Mouse (Mus musculus): ENCODE data around the gene Dner. TPM values are rescaled to one million over a fixed set of nuclear protein-coding genes. Genes with fewer than 3 reads are reported as not detected.

Dner gene
- total and polyA plus RNA-seq, 2 experiments: not detected

DNA sequence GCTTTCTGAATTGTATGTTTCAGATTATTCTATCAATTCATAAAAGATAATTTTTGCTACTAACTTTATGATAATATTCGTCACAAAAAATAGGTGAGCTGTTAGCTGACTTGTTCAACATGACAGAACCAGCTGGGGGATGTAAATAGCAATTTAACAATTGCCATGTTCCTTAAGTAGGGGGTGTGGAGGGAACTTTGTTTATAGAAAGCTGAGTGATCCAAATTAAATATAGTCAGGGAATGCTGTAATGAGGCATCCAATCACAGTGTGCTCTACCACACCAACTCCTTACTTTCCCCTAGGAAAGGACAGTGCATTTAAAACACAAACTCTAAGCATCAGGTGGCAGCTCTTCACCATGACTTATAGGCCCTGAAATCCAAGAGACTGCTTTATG lies 313.3 kb downstream of the Dner start:
- Histone ChIP-seq H3K27ac (replicated peaks; ENCODE audit: insufficient read depth, low read depth, low read length) (no peak overlapping the region), H3K4me1 (ENCODE audit: control insufficient read depth, insufficient read depth, low read length) (no peaks in the 10 kb centered on the region), H3K36me3 (ENCODE audit: control insufficient read depth, insufficient read depth, low read length) (no peaks in the 10 kb centered on the region), H3K27me3 (ENCODE audit: control insufficient read depth, insufficient read depth, low read length) (no peaks in the 10 kb centered on the region), H3K9ac (ENCODE audit: low read depth, low read length) (no peak overlapping the region), H3K79me2 (ENCODE audit: control insufficient read depth, insufficient read depth, low read length) (no peaks in the 10 kb centered on the region), H3K4me3 (ENCODE audit: insufficient read depth, low read depth, low read length) (no peak overlapping the region)
- no peak for DNase-seq (ENCODE audit: extremely low read depth, low read depth, low spot score)
- TF ChIP-seq CTCF (IDR thresholded peaks at IDR 0.05; ENCODE audit: low read depth, low read length): no peak
- TF ChIP-seq POLR2A (IDR thresholded peaks at IDR 0.05; ENCODE audit: extremely low read depth, insufficient read depth, low read length): no peak
- WGBS: 84% methylated on average over 1 of the region's 1 CpGs

DNA sequence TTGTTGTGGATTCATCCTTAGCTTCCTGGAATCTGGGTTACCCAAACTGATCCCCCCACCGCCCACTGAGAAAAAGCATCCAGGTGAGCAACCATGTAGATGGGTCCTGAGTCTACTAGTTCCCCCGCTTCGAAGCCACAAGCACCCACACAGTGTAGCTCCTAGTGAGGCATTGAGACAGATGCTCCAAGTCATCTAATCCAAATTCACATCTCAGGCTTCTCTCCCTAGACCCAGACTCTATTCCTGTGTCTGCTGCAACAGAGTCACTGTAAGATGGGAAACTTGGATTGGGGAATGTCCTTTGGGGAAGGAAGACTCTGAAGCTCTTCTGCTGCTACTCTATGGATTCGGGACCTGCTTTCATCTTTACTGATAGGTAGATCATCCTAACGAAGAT lies 314.0 kb downstream of the Dner start:
- H3K27me3 ChIP-seq (ENCODE audit: control insufficient read depth, insufficient read depth, low read length): no peaks in the 10 kb centered on the region
- no peaks in the 10 kb centered on the region for H3K36me3 ChIP-seq (ENCODE audit: control insufficient read depth, insufficient read depth, low read length)
- no peak for TF ChIP-seq POLR2A (IDR thresholded peaks at IDR 0.05; ENCODE audit: extremely low read depth, insufficient read depth, low read length)
- TF ChIP-seq CTCF (IDR thresholded peaks at IDR 0.05; ENCODE audit: low read depth, low read length): no peak
- no peaks in the 10 kb centered on the region for H3K4me1 ChIP-seq (ENCODE audit: control insufficient read depth, insufficient read depth, low read length)
- no peak overlapping the region for H3K9ac ChIP-seq (ENCODE audit: low read depth, low read length)
- no peak overlapping the region for H3K4me3 ChIP-seq (ENCODE audit: insufficient read depth, low read depth, low read length)
- no peak for DNase-seq (ENCODE audit: extremely low read depth, low read depth, low spot score)
- 94% methylated on average over 5 of the region's 5 CpGs for WGBS
- no peaks in the 10 kb centered on the region for H3K79me2 ChIP-seq (ENCODE audit: control insufficient read depth, insufficient read depth, low read length)
- H3K27ac ChIP-seq (replicated peaks; ENCODE audit: insufficient read depth, low read depth, low read length): no peak overlapping the region

DNA sequence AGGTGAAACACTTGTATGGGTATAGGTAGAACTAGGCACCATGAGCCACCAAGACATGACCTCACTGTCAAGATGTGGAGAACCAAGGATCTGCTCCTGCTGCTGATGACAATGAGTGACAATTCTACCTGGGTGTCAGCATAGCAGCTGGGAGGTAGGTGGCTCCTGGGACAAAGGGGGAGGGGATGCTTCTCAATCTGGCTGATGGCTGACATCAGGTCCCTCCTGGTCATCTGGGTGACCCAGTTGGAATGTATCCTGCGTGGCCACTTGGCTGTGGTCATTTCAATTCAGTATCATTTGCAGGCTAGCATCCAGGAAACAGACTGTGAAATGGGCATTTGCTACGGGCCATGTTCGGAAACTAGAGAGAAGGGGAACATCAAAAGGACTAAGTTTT lies 315.1 kb downstream of the Dner start:
- 46% methylated on average over 3 of the region's 3 CpGs for WGBS
- Histone ChIP-seq H3K9ac (ENCODE audit: low read depth, low read length) (no peak overlapping the region), H3K4me3 (ENCODE audit: insufficient read depth, low read depth, low read length) (no peak overlapping the region)

DNA sequence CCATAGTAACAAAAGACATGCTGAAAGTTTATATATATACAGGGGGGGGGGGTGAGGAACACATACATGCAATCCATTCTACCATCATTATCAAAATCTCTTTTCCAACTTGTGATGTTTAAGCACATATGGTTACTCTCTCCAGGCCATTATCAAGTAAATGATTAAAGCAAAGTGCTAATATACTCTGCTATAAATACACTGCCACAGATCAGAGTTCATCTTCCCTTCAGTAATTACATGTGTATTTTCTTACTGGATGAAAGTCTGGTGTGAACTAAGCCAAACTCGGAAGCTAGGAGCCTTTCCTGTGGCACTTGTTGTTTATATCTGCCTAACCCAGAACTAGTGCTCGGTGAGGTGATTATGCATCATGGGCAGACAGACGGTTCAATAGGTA lies 328.3 kb downstream of the Dner start:
- 49% methylated on average over 3 of the region's 3 CpGs for WGBS

More for the DNA sequence above, 315.1 kb downstream of the Dner start:
- peak; percentile 47 for DNase-seq (ENCODE audit: extremely low read depth, low read depth, low spot score)
- Histone ChIP-seq H3K27me3 (ENCODE audit: control insufficient read depth, insufficient read depth, low read length) (no peaks in the 10 kb centered on the region), H3K4me1 (ENCODE audit: control insufficient read depth, insufficient read depth, low read length) (no peaks in the 10 kb centered on the region), H3K79me2 (ENCODE audit: control insufficient read depth, insufficient read depth, low read length) (no peaks in the 10 kb centered on the region), H3K27ac (replicated peaks; ENCODE audit: insufficient read depth, low read depth, low read length) (no peak overlapping the region), H3K36me3 (ENCODE audit: control insufficient read depth, insufficient read depth, low read length) (no peaks in the 10 kb centered on the region)
- TF ChIP-seq CTCF (IDR thresholded peaks at IDR 0.05; ENCODE audit: low read depth, low read length) (no peak), POLR2A (IDR thresholded peaks at IDR 0.05; ENCODE audit: extremely low read depth, insufficient read depth, low read length) (no peak)

DNA sequence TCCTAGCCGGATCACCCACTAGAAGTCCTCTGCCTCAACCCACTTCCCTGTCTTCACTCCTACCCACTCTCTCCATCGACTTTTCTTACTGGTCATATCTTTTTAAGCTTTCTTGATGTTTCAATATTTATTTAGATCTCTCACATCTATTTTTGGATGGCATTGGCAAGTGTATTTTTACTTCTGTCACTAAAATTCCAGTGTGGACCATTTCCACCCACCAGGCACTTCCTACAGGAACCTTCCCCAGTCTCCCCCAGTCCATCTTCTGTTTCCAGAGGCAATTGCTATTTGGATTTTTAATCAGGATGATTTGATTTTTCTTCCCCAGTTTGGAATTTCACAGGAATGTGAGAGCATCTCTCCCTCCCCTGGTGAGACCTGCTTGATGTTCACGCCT lies 329.5 kb downstream of the Dner start:
- H3K9ac ChIP-seq (ENCODE audit: low read depth, low read length): no peak overlapping the region
- no peaks in the 10 kb centered on the region for H3K79me2 ChIP-seq (ENCODE audit: control insufficient read depth, insufficient read depth, low read length)
- WGBS: 77% methylated on average over 3 of the region's 3 CpGs
- peaks cover 8% of the 10 kb centered on the region for H3K4me1 ChIP-seq (ENCODE audit: control insufficient read depth, insufficient read depth, low read length)
- DNase-seq (ENCODE audit: extremely low read depth, low read depth, low spot score): no peak
- TF ChIP-seq POLR2A (IDR thresholded peaks at IDR 0.05; ENCODE audit: extremely low read depth, insufficient read depth, low read length) (no peak), CTCF (IDR thresholded peaks at IDR 0.05; ENCODE audit: low read depth, low read length) (no peak)
- H3K4me3 ChIP-seq (ENCODE audit: insufficient read depth, low read depth, low read length): no peak overlapping the region
- no peaks in the 10 kb centered on the region for H3K27me3 ChIP-seq (ENCODE audit: control insufficient read depth, insufficient read depth, low read length)
- H3K27ac ChIP-seq (replicated peaks; ENCODE audit: insufficient read depth, low read depth, low read length): no peak overlapping the region
- H3K36me3 ChIP-seq (ENCODE audit: control insufficient read depth, insufficient read depth, low read length): no peaks in the 10 kb centered on the region

More for the DNA sequence above, 328.3 kb downstream of the Dner start:
- H3K9ac ChIP-seq (ENCODE audit: low read depth, low read length): no peak overlapping the region
- H3K27ac ChIP-seq (replicated peaks; ENCODE audit: insufficient read depth, low read depth, low read length): no peak overlapping the region
- no peaks in the 10 kb centered on the region for H3K36me3 ChIP-seq (ENCODE audit: control insufficient read depth, insufficient read depth, low read length)
- no peaks in the 10 kb centered on the region for H3K27me3 ChIP-seq (ENCODE audit: control insufficient read depth, insufficient read depth, low read length)
- DNase-seq (ENCODE audit: extremely low read depth, low read depth, low spot score): no peak
- TF ChIP-seq CTCF (IDR thresholded peaks at IDR 0.05; ENCODE audit: low read depth, low read length) (no peak), POLR2A (IDR thresholded peaks at IDR 0.05; ENCODE audit: extremely low read depth, insufficient read depth, low read length) (no peak)
- no peak overlapping the region for H3K4me3 ChIP-seq (ENCODE audit: insufficient read depth, low read depth, low read length)
- H3K79me2 ChIP-seq (ENCODE audit: control insufficient read depth, insufficient read depth, low read length): no peaks in the 10 kb centered on the region
- H3K4me1 ChIP-seq (ENCODE audit: control insufficient read depth, insufficient read depth, low read length): peaks cover 4% of the 10 kb centered on the region

DNA sequence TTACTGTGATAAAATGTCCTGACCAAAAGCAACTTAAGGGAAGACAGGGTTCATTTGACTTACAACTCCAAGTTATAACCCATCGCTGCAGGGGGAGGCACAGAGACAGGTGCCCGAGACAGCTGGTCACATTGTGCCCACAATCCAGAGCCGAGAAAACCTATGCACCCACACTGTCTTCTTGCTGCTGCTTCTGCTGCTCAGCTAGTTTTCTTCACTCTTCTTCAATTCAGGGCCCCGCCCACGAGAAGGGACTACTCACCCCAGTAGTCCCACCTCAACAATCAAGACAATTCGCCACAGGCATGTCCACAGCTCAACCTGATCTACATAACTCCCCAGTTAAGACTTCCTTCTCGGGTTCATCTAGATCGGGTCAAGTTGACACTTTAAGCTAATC lies 332.1 kb downstream of the Dner start, which contains the start of gene Pid1:
Gene Pid1, minus strand, starts transcription at position 214 of the 400 bp plus-strand sequence.
- H3K36me3 ChIP-seq (ENCODE audit: control insufficient read depth, insufficient read depth, low read length): no peaks in the 10 kb centered on the region
- DNase-seq (ENCODE audit: extremely low read depth, low read depth, low spot score): no peak
- peaks cover 8% of the 10 kb centered on the region for H3K4me1 ChIP-seq (ENCODE audit: control insufficient read depth, insufficient read depth, low read length)
- no peak within 1 kb of the TSS for H3K4me3 ChIP-seq (ENCODE audit: insufficient read depth, low read depth, low read length)
- no peaks in the 10 kb centered on the region for H3K79me2 ChIP-seq (ENCODE audit: control insufficient read depth, insufficient read depth, low read length)
- 91% methylated on average over 8 of the region's 8 CpGs for WGBS
- TF ChIP-seq CTCF (IDR thresholded peaks at IDR 0.05; ENCODE audit: low read depth, low read length) (no peak), POLR2A (IDR thresholded peaks at IDR 0.05; ENCODE audit: extremely low read depth, insufficient read depth, low read length) (no peak)
- no peak within 1 kb of the TSS for H3K27ac ChIP-seq (replicated peaks; ENCODE audit: insufficient read depth, low read depth, low read length)
- H3K27me3 ChIP-seq (ENCODE audit: control insufficient read depth, insufficient read depth, low read length): no peaks in the 10 kb centered on the region
- no peak within 1 kb of the TSS for H3K9ac ChIP-seq (ENCODE audit: low read depth, low read length)

Data from liver, adult 2 months (tissue).